Mouse (Mus musculus) kidney, adult 2 months (tissue): Measurements from ENCODE around the gene Piezo1. TPM values are rescaled to one million over a fixed set of nuclear protein-coding genes. Genes with fewer than 3 reads are reported as not detected.

Experiments
- DNase-seq: peaks from one replicate; pipeline ENCODE4 v3.0.0; 2021
- H3K27ac ChIP-seq: fragments of 200-500 bp; 2 replicates; pipeline ENCODE4 v1.5.1; 2012; ENCODE audit warnings: low read depth, low read length, control low read depth, inconsistent platforms; ENCODE audit not compliant: insufficient read depth
- H3K27me3 ChIP-seq: fragments of 200-500 bp; replicated peaks from 2 replicates; pipeline ENCODE4 v1.6.1; 2012; ENCODE audit warnings: mild to moderate bottlenecking, moderate library complexity, low read length, inconsistent platforms; ENCODE audit not compliant: control insufficient read depth, insufficient read depth
- H3K36me3 ChIP-seq: fragments of 200-500 bp; 2 replicates; pipeline ENCODE4 v1.6.1; 2012; ENCODE audit warnings: mild to moderate bottlenecking, moderate library complexity, low read length, inconsistent platforms; ENCODE audit not compliant: control insufficient read depth, insufficient read depth
- H3K4me1 ChIP-seq: fragments of 200-500 bp; 2 replicates; pipeline ENCODE4 v1.6.1; 2011; ENCODE audit warnings: low read length; ENCODE audit not compliant: control insufficient read depth, insufficient read depth
- H3K4me3 ChIP-seq: fragments of 200-500 bp; 2 replicates; pipeline ENCODE4 v1.5.1; 2011; ENCODE audit warnings: mild to moderate bottlenecking, low read depth, low read length, control low read depth; ENCODE audit not compliant: insufficient read depth
- CTCF ChIP-seq: fragments of 200-500 bp; conservative IDR thresholded peaks from 2 replicates; pipeline ENCODE4 v1.5.1; 2011; ENCODE audit warnings: low read depth, mild to moderate bottlenecking, control low read depth, low read length, moderate library complexity, mixed read lengths; ENCODE audit not compliant: insufficient read depth, insufficient read length
- POLR2A ChIP-seq: fragments of 200-500 bp; IDR thresholded peaks from one replicate; pipeline ENCODE4 v1.6.1; 2011; ENCODE audit warnings: low read depth, low read length, control low read depth
- WGBS: fragments of 180-500 bp; shearing (Covaris S2); methylation state at CpG from one replicate; pipeline ENCODE4 v1.1.7; 2018; 5-methylcytosine and 5-hydroxymethylcytosine counted together
- polyA plus RNA-seq: library from polyadenylated mRNA; depleted of rRNA; stranded (reverse); fragments of >200 nt; gene quantifications from 2 replicates; pipeline ENCODE4 v1.2.3, GENCODE M21; 2012

Gene Piezo1
- polyA plus RNA-seq, 1 experiment: 102 TPM

DNA sequence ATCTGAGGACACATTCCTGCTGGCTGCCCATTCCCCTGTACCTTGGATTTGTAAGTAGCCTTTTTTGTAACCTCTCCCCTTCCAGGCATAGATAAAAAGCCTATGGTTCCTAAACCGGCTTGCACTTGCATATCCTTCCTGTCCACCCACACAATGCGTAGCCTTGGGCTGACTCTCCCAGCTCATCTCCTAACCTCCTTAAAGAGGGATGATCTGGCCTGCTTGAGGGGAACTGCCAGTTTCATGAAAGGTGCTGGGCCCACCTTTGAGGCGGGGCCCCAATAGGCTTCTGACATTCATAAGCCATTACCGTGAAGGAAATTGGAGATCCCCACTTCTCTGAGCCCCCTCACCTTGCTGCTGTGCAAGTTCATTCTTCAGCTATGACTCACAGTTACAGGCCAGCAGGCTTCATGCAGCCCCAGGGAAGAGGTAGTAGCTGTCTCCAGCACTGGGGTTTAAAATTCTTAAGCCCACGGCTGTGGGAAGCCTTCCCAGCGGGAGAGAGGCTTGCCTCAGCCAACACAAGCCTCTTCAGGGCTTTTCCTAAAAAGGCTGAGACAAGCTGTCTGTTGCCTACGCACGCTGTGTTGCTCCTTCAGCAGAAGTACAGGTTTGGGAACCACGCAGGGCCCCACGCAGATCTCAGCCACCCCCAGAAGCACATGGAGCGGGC is 89.5 kb downstream of the Piezo1 start:
- Histone ChIP-seq H3K27ac (no peak overlapping the region), H3K4me1 (peaks cover 14% of the 10 kb centered on the region; the same call in 1 of the 2 replicates), H3K36me3 (no peaks in the 10 kb centered on the region), H3K4me3 (no peak overlapping the region), H3K27me3 (no peaks in the 10 kb centered on the region)
- WGBS: 79% methylated on average over 11 of the region's 11 CpGs
- DNase-seq: no peak
- TF ChIP-seq CTCF (no peak), POLR2A (no peak)

DNA sequence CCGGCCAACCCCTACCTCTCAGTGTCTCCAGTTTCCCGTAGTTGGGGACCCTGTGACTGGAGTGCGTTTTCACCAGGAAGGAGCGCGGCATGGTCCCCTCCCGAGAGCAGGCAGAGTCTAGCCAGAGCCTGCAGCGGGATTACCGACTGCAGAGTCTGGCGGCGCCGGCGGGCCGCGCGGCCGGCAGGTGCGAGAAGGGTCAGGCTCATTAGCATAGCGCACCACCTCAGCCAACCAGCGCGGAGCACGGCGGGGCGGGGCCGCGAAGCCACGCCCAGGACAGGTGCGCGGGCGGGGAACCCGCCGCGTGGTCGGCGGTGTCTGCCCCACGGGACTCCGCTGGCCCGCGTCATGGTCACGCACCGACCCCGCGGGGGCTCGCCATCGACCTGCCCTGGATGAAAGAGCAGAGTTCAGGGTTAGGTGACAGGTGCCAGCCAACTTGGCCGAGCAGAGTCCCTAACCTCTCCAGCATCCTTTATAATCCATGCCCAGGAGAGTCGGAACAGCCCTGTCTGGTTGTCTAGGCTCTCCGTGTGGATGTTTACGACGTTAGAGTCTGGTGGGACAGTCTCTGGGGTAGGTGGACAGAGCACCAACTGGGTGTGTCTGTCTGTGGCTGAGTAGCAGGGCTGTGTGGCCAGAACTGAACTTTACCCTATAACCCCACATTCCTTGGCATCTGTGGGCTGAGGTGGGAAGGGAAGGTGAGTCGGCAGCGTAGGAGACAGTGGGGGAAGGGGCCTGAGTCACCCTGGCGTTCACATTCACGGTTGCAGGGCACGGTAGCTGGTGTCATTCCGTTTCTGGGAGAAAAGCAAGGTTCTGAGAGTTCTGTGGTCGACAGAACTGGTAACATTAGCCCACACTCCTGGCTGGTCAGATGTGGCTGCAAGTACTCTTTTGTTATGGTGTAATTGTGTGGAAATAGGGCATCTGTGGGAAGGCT is 90.3 kb downstream of the Piezo1 start, which contains the start of gene Snai3:
TSS of gene Snai3 (minus strand) at position 210 of the 949 bp plus-strand sequence.
- no peaks in the 10 kb centered on the region for H3K27me3 ChIP-seq
- whole genome bisulfite sequencing: 3% methylated on average over 56 of the region's 56 CpGs
- peaks cover 14% of the 10 kb centered on the region; the same call in 1 of the 2 replicates for H3K4me1 ChIP-seq
- peak within 1 kb of the TSS; percentile 44 for H3K4me3 ChIP-seq
- TF ChIP-seq CTCF: no peak
- TF ChIP-seq POLR2A: no peak
- DNase-seq: peak; percentile 88
- no peaks in the 10 kb centered on the region for H3K36me3 ChIP-seq
- no peak within 1 kb of the TSS for H3K27ac ChIP-seq

DNA sequence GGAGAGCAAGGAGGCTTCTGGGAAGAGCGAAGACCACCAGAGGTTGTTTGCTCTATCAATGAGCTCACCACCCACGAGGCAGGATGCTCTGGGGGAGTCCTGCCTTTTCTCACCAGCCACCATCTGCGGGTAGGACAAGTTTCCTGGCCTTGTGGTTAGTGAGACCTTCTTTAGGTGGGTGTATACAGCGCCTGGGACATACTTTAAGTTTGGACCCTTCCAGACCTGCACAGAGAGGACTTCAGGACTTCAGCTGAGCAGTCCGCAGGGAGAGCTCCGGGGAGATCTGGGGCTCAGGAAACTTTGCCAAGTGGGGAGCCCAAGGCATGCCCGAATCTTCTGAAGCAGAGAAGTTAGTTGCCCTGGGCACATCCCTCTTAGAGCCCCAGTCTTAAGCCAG is 91.1 kb downstream of the Piezo1 start:
- Histone ChIP-seq H3K4me1 (peaks cover 14% of the 10 kb centered on the region; the same call in 1 of the 2 replicates), H3K27me3 (no peaks in the 10 kb centered on the region), H3K27ac (no peak overlapping the region), H3K36me3 (no peaks in the 10 kb centered on the region), H3K4me3 (no peak overlapping the region)
- no peak for DNase-seq
- TF ChIP-seq POLR2A (no peak), CTCF (no peak)
- 40% methylated on average over 7 of the region's 7 CpGs for WGBS

DNA sequence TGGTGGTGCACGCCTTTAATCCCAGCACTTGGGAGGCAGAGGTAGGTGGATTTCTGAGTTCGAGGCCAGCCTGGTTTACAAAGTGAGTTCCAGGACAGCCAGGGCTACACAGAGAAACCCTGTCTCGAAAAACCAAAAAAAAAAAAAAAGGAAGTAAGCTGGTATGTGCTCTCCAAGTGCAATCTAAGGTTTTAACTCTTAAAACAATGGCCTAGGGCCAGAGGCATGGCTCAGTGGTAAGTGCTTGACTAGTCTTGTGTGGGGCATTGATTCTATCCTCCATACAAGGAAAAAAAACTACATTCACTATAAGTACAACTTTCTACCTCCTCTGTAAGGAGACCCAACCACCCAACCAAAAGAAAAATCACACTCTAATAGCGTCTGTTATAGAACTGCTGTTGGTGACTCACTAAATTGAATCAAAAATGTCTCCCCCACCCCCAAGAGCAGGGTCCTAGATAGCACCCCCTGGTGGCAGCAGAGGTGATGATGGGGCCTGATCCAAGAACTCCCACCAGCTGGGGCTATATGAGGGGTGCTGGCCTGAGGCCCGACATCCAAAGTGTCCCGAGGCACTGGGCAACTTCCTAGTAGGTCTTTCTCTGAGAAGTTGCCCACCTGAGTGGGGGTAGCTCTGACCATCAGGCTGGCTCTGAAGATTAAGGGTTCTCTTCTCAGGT is 91.8 kb downstream of the Piezo1 start:
- Histone ChIP-seq H3K27ac (no peak overlapping the region), H3K27me3 (no peaks in the 10 kb centered on the region), H3K4me3 (no peak overlapping the region), H3K36me3 (no peaks in the 10 kb centered on the region), H3K4me1 (peaks cover 14% of the 10 kb centered on the region; the same call in 1 of the 2 replicates)
- no peak for DNase-seq
- 79% methylated on average over 6 of the region's 6 CpGs for WGBS
- TF ChIP-seq POLR2A (no peak), CTCF (0 out of 2 replicates have a peak, but pooled peaks have one; percentile 17)

DNA sequence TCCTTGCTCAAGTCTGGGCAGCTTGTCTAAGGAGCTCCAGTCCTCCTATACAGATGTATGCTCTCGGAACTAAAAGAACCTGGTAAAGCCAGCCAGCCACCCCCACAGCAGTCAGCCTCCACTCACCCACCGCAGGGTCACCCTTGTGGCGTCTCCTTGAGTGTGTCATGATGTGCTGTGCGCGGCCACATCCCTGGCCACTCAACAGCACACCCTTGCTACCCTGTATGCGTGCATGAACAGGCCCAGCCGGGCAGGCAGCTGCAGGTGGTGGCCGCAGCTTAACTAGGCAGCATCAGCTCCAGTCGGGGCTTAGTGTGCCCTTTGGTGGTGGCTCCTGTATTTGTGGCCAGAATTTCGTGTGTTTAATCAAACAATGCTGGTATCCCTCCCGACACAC is 94.0 kb downstream of the Piezo1 start:
- WGBS: 81% methylated on average over 11 of the region's 11 CpGs
- DNase-seq: no peak
- H3K36me3 ChIP-seq: no peaks in the 10 kb centered on the region
- TF ChIP-seq POLR2A: no peak
- TF ChIP-seq CTCF: no peak
- no peak overlapping the region for H3K27ac ChIP-seq
- peaks cover 14% of the 10 kb centered on the region; the same call in 1 of the 2 replicates for H3K4me1 ChIP-seq
- H3K4me3 ChIP-seq: no peak overlapping the region
- no peaks in the 10 kb centered on the region for H3K27me3 ChIP-seq

DNA sequence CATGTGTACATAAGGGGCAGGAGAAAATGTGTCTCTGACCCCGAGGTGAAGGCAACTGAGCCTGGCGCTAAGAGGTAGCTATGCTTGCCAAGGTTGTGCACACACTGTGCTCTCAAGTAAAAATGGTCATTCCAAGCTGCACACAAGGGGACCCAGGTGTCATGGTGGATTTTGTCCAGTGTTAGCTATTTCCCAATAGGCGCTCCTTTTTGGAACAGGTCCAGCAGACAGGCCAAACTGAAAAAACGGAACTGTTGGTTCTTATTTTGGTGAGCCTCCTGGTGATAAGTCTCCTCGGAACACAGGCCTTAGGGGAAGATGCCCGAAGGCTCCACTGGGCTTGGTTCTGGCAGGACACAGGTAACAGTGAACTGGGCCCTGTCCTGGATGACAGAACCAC is 96.7 kb downstream of the Piezo1 start:
- no peak overlapping the region for H3K27ac ChIP-seq
- TF ChIP-seq CTCF (no peak), POLR2A (no peak)
- no peak for DNase-seq
- 91% methylated on average over 6 of the region's 6 CpGs for WGBS
- H3K27me3 ChIP-seq: no peaks in the 10 kb centered on the region
- no peaks in the 10 kb centered on the region for H3K4me1 ChIP-seq
- H3K4me3 ChIP-seq: no peak overlapping the region
- H3K36me3 ChIP-seq: no peaks in the 10 kb centered on the region
